Mouse (Mus musculus) cerebellum, adult 2 months (tissue): ENCODE data around the gene Kazn.

Source experiments
- CTCF ChIP-seq: fragments of 200-500 bp; IDR thresholded peaks from 2 replicates; pipeline ENCODE4 v1.5.1; 2011; ENCODE audit warnings: low read depth, mild to moderate bottlenecking, control low read depth, low read length, moderate library complexity, borderline replicate concordance; ENCODE audit not compliant: insufficient read depth
- POLR2A ChIP-seq: fragments of 200-500 bp; IDR thresholded peaks from 2 replicates; pipeline ENCODE4 v1.6.1; 2011; ENCODE audit warnings: low read length, control low read depth, borderline replicate concordance; ENCODE audit not compliant: insufficient read depth

DNA sequence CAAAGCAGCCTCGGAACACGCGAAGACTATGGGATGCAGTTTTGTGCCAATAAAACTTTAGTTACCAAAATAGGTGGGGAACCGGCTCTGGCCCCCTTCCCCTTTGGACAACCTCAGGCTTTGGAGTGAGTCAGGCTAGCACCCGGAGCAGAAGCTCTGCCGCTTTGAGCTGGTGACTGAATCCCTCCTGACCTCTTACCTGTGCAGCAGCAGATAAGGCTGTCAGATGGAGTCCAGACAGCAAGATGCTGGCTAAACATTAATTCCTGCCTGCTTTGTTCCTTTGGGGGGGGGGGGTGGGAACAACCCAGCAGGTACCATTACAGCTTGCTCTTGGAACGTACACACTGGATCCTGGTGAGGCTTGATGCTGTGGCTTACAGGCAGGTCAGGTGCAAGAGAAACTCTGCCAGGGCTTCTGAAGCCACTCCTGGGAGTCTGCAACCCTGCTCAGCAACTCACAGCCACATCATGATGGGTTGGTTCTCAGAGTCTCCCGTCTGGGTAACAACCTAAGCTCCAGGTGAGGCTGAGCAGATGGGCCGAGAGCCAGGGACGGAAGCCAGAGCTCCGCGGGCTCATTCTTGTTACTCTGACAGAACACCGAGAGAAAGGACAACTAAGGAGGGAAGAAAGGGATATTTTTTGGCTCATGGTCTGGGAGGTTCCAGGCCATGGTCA lies 54.2 kb downstream of the Kazn start:
- TF ChIP-seq POLR2A (no peak), CTCF (no peak)
